Mouse (Mus musculus) fibroblast of lung, adult 2 months (primary cell): ENCODE results near the gene Hs3st6.

Source experiments
- DNase-seq: peaks from one replicate; pipeline ENCODE4 v3.0.0-alpha.2; 2011; ENCODE audit warnings: low read depth

Gene Hs3st6

DNA sequence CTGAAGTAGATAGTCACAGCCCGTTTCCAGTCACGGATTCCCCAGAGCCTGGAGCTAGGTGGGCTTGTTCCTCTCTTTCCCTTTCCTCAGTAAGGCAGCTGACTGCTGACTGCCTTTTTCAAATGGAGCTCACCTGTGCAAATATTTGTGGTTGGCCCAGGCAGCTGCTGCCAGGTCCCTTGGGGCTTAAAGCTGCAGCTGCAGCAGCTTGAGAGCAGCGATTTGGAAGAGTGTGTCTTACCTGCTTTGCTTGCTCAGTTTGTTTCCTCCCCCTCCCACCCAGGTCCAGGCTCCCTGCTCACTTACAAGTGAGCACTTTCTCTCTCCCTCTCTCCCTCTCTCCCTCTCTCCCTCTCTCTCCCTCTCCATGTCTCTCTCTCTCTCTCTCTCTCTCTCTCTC is 16.4 kb downstream of the Hs3st6 start:
- DNase-seq = no peak

DNA sequence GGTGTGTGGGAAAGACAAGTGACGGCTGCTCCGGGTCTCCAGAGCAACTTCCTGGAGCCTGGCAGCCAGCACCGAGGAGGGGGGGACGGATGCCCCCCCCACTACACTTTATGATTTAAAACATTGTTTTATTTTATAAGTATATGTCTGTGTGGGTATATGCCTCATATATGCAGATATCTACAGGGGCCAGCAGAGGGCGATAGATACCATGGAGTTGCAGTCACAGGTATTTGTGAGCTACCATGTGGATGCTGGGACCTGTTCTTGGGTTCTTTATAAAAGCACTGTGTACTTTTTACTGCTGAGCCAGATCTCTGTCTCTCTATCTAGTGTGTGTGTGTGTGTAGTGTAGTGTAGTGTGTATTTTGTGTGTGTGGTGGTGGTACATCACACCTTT is 20.5 kb downstream of the Hs3st6 start:
- DNase-seq = no peak

DNA sequence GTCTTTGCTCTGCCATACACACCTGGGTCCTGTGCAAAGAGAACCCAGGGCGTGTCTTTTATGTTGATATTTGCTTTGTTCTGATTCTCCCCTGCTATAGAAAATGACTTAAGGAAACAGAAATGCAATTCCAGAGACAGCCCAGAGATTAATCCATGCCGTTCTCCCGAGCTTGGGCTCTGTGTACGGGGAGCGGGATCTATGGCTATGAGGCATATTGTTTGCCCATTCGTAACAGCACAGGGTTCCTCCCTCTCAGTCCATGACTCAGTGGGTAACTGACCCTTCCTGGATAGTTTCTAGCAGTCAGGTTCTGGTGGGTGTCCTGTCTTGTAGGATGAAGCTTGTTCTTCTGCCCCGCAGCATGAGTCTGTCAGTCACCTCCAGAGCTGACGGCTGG is 22.4 kb downstream of the Hs3st6 start:
- no peak for DNase-seq

DNA sequence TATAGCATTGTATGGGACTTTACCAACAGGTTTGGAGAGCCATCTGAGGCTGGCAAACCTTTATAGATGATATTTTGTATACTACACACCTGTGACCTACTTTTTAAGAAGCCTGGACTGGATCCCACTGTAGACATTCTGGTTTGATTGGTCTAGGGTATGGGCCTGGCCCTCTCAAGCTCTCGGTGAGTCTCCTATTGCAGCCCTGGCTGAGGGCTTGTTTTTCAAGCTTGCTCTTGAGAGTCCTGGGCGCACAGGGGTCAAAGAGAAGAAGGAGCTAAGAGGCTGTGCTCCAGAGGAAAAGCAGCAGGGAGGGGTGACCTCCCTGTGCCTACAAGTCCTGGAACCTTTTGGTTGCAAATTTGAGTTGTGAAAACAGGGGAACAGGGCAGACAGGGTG is 24.3 kb downstream of the Hs3st6 start:
- DNase-seq = no peak

DNA sequence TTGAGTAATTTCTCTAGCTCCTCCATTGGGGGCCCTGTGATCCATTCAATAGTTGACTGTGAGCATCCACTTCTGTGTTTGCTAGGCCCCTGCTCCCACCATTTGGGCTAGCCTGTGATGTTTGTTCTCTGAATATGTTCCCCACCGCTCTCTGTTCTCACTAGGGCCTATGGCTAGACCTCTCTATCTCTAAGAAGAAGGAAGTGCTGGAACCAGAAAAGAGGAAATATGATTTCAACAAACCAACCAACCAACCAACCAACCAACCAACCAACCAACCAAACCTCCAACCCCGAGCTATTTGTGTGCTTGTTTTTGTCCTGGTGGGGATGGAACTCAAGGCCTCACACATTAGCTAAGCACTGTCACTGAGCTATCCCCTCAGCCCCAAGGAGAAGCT is 28.0 kb downstream of the Hs3st6 start:
- DNase-seq = no peak

DNA sequence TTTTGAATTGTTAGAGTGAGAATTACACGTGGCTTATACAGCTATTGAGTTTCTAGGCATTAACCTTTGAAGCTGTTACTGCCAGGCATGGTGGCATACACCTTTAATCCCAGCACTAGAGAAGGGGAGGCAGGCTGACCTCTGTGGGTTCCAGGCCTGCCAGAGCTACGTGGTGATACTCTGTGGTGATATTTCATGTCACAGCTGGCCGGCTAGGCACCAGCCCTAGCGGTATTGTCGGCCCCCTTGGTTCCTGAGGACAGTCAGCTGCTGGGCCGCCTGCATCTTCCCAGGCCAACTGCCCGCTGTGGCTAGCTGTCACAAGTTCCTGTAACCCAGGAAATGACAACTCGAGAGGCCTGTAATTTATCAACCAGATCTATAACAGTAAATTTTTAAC is 39.4 kb downstream of the Hs3st6 start:
- DNase-seq = no peak

DNA sequence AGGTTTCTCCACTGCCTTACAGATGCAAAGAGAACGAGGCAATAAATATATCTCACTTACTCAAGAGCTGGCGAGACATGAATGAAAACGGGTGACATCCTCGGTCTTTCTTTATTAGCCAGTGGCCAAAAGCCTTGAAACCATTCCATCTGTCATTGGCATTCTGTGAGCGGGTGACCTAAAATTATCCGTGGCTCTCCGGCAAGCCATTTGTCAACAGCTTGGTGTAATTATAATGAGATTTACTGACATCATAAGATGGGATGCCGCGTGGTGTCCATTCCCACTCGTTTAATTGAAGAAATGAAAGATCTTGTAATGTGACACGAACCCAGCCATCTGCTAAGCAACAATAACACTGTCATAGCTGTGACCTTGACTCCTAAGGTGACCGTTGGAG is 42.0 kb downstream of the Hs3st6 start:
- no peak for DNase-seq

DNA sequence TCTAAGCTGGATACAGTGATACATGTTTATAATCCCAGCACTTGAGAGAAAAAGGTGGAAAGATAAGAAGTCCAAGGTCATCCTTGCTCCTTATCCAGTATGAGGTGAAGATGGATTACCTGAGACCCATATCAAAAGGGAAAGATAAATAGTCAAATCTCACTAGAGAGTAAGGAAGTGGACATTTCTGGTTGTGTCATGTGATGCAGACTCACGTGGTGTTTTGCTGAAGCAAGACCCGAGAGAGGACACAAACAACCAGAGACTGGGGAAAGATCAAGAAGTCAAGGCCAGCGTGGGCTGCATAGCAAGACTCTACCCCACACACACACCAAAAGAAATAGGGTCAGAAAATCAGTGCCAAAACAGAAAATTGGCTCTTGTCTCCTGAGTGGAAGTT is 44.2 kb downstream of the Hs3st6 start:
- DNase-seq = no peak

DNA sequence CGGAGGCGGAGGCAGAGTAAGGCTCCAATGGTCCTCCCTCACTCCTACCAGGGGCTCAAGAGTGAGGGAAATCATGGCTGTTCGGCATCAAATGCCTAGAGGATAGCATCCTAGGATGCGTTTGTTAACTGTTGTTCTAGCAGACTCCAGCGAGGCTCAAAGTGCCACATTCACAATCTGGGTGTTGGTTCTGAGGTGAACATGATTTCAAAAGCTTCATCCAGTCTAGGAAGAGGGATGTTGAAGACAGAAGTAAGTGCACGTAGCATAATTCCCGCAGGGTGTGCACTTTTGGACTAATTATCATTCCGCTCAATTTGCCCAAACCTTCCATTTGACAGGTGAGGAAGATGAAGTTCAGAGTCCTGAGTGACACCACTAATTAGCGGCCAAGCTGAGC is 45.4 kb downstream of the Hs3st6 start:
- no peak for DNase-seq

DNA sequence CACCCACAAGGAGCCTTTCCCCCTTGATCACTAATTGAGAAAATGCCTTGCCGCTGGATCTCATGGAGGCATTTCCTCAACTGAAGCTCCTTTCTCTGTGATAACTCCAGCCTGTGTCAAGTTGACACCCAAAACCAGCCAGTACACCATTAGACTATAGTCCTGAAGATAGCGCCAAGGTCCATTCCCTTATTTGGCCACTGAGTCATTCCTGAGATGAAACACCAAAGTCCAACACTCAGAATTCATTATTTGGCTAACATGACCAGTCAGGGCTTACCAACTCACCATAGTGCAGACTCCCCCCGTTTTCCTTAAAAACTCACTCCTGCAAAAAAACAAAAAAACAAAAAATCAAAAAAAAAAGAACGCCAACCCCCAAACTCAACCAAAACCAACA is 46.7 kb downstream of the Hs3st6 start:
- no peak for DNase-seq

DNA sequence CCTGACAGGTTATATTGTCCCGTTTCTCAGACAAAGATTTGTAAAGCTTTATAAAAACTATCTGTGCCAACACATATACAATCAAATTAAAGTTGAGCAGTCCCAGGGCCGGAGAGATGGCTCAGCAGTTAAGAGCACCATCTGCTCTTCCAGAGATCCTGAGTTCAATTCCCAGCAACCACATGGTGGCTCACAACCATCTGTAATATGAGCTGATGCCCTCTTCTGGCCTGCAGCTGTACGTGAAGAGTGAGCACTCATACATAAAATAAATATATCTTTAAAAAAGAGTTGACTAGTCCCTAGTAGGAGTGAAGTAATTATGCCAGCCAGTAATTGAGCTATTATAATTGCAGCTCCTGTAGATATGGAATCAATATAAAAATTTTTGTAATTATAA is 47.7 kb downstream of the Hs3st6 start:
- DNase-seq = no peak

DNA sequence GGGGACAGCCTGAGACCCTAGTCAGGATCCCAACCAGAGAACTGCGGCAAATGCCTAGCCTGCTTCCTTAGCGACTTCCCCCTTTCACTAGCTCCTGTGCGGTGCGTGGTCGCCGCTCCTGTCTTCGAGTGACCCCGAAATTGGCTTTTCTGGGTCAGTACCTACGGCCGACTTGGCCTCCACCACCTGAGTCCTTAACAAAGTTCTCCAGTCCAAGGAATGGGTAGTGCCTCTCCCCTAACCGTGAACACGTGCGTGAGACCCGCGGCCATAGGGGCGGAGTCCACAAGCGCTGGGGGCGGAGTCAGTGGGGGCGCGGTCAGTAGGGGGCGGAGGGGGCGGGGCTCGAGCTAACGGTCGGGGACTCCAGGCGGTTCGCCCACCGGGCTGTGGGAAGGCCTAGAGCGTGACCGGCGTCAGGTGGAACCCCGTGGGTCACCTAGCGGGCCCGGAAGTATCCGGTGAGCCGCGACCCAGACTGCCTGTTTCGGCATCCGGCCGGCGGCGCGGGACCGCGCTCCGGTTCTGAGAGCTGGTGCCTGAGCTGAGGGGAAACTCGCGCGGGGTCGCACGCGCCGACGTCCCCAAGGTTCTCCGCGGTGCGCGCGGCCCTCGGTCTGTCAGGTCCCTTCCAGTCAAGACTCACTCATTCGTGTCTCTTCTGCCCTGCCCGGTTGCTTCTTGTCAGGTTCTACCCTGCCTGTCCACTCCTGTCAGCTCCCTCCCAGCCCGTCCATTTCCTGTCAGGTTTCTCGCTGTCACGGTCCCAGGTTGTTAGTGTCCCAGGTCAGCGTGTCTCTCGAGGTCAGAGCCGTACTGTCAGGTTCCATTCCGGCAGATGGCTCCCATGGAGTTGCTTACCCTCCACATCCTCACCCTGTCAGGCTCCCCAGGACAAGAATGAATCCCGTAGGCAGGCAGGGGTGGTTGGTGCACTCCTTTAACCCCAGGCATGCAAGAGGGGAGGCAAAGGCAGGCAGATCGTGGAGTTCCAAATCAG is 51.5 kb downstream of the Hs3st6 start, which contains the start of gene Meiob:
Meiob (plus strand) TSS at position 338 of the 1,000 bp plus-strand sequence.
- DNase-seq = no peak
